12 mouse cellular contexts compared by ENCODE assay signal in the genomic region with DNA sequence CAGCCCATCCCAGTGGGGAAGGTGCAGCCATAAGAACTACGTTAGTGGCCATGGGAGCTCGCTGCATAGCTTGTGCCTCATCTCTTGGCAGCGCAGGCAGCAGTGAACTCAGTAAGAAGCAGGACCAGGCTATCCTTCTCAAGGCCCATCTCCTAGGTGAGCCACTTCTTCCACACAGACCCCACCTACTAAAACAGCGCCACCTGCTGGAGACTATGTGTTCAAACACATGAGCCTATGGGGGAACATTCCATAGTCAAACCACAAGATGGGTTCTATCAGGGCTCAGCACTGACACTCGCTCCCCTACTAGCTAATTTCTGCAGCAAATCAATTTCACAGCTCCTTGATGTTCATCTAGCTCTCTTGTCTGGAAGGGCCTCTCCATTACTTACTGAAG.
A peak's percentile ranks its signal among the peaks of the same experiment; 100 is the strongest.
DNase-seq lines count a peak whose midpoint lies in the region; ATAC-seq and TF ChIP-seq lines count a peak whose summit lies in the region.
"Had no signal": no experiment of that assay in that cellular context is flagged by ENCODE, and none has a peak within 500 bp of the region (broad histone marks: within the 10 kb centered on the region; RNA-seq: fewer than 3 reads in every experiment).

No protein-coding gene starts in this region.

- H3K4me1 ChIP-seq in hindbrain, postnatal 0 days (ENCODE audit: insufficient read depth, low read length): no peaks in the 10 kb centered on the region
- H3K4me1 ChIP-seq in hindbrain, embryonic 16.5 days (ENCODE audit: control insufficient read depth, insufficient read depth, low read depth, low read length): no peaks in the 10 kb centered on the region
- no peaks in the 10 kb centered on the region for H3K4me1 ChIP-seq in midbrain, embryonic 11.5 days (ENCODE audit: control insufficient read depth, insufficient read depth, low read length)
- H3K4me1 ChIP-seq in midbrain, embryonic 16.5 days (ENCODE audit: control insufficient read depth, insufficient read depth, low read length): no peaks in the 10 kb centered on the region
- no peaks in the 10 kb centered on the region for H3K4me1 ChIP-seq in MEL (ENCODE audit: control insufficient read depth in 1 of 2, insufficient read depth in 2 of 2, low read length in 2 of 2)
- H3K4me1 ChIP-seq in stomach, postnatal 0 days (replicated peaks; ENCODE audit: control insufficient read depth, insufficient read depth): no peaks in the 10 kb centered on the region

- ATAC-seq in hindbrain, postnatal 0 days: no peak
- ATAC-seq in hindbrain, embryonic 16.5 days: no peak
- no peak for ATAC-seq in midbrain, embryonic 11.5 days (ENCODE audit: low FRiP score)
- ATAC-seq in midbrain, embryonic 16.5 days: no peak
- ATAC-seq in stomach, postnatal 0 days (ENCODE audit: low FRiP score, low TSS enrichment): no peak
- no peak for ATAC-seq in granulocyte monocyte progenitor cell, adult 5-6 weeks (replicated peaks; ENCODE audit: poor library complexity, severe bottlenecking)
- ATAC-seq: activated CD4-positive, CD25-positive, alpha-beta regulatory T cell, adult 4 months had no signal

- no peak for TF ChIP-seq RAD21 in MEL (IDR thresholded peaks at IDR 0.05; ENCODE audit: low read depth, low read length)

- TF ChIP-seq EP300 in MEL (IDR thresholded peaks at IDR 0.05; ENCODE audit: low read depth in 1 of 2, low read length in 2 of 2): no peak
- TF ChIP-seq EP300 in stomach, postnatal 0 days (optimal IDR thresholded peaks at IDR 0.05): no peak

- H3K9ac ChIP-seq in hindbrain, postnatal 0 days (replicated peaks; ENCODE audit: low read length): no peak overlapping the region
- H3K9ac ChIP-seq in hindbrain, embryonic 16.5 days (ENCODE audit: low read depth, low read length): no peak overlapping the region
- no peak overlapping the region for H3K9ac ChIP-seq in midbrain, embryonic 11.5 days (ENCODE audit: low read length)
- H3K9ac ChIP-seq in midbrain, embryonic 16.5 days (ENCODE audit: low read depth, low read length): no peak overlapping the region
- H3K9ac ChIP-seq in MEL (ENCODE audit: control insufficient read depth, low read depth, low read length, poor library complexity, severe bottlenecking): no peak overlapping the region
- H3K9ac ChIP-seq in stomach, postnatal 0 days (ENCODE audit: low read length): no peak overlapping the region

- H3K36me3 ChIP-seq in hindbrain, postnatal 0 days (ENCODE audit: insufficient read depth, low read length): no peaks in the 10 kb centered on the region
- no peaks in the 10 kb centered on the region for H3K36me3 ChIP-seq in hindbrain, embryonic 16.5 days (ENCODE audit: control insufficient read depth, insufficient read depth, low read length)
- no peaks in the 10 kb centered on the region for H3K36me3 ChIP-seq in midbrain, embryonic 11.5 days (ENCODE audit: control insufficient read depth, insufficient read depth, low read length)
- H3K36me3 ChIP-seq in midbrain, embryonic 16.5 days (ENCODE audit: control insufficient read depth, insufficient read depth, low read length): no peaks in the 10 kb centered on the region
- H3K36me3 ChIP-seq in MEL (ENCODE audit: control insufficient read depth in 1 of 2, insufficient read depth in 2 of 2, low read length in 2 of 2): no peaks in the 10 kb centered on the region
- no peaks in the 10 kb centered on the region for H3K36me3 ChIP-seq in stomach, postnatal 0 days (ENCODE audit: control insufficient read depth, insufficient read depth, low read length)

- 90% methylated on average over 5 of the region's 5 CpGs for WGBS in hindbrain, postnatal 0 days
- 94% methylated on average over 5 of the region's 5 CpGs for WGBS in hindbrain, embryonic 16.5 days
- 91% methylated on average over 5 of the region's 5 CpGs for WGBS in midbrain, embryonic 11.5 days
- 94% methylated on average over 5 of the region's 5 CpGs for WGBS in midbrain, embryonic 16.5 days
- WGBS in stomach, postnatal 0 days: 90% methylated on average over 5 of the region's 5 CpGs

- H3K4me2 ChIP-seq in hindbrain, postnatal 0 days (ENCODE audit: low read depth, low read length): no peak overlapping the region
- no peak overlapping the region for H3K4me2 ChIP-seq in hindbrain, embryonic 16.5 days (ENCODE audit: low read length)
- H3K4me2 ChIP-seq in midbrain, embryonic 11.5 days: no peak overlapping the region
- no peak overlapping the region for H3K4me2 ChIP-seq in midbrain, embryonic 16.5 days (ENCODE audit: low read length)
- no peak overlapping the region for H3K4me2 ChIP-seq in stomach, postnatal 0 days (replicated peaks; ENCODE audit: low read depth)
- H3K4me2 ChIP-seq: liver, embryonic 11.5 days had no signal

- no peak overlapping the region for H3K27ac ChIP-seq in hindbrain, postnatal 0 days
- no peak overlapping the region for H3K27ac ChIP-seq in hindbrain, embryonic 16.5 days (ENCODE audit: low read depth, low read length)
- no peak overlapping the region for H3K27ac ChIP-seq in midbrain, embryonic 11.5 days (ENCODE audit: low read depth, low read length)
- no peak overlapping the region for H3K27ac ChIP-seq in midbrain, embryonic 16.5 days (ENCODE audit: low read length)
- no peak overlapping the region for H3K27ac ChIP-seq in MEL (ENCODE audit: control insufficient read depth, low read depth, low read length)
- no peak overlapping the region for H3K27ac ChIP-seq in stomach, postnatal 0 days (replicated peaks)
- H3K27ac ChIP-seq: macrophage had no signal

- H3K27me3 ChIP-seq in hindbrain, postnatal 0 days (ENCODE audit: insufficient read depth, low read length): no peaks in the 10 kb centered on the region
- no peaks in the 10 kb centered on the region for H3K27me3 ChIP-seq in hindbrain, embryonic 16.5 days (replicated peaks; ENCODE audit: control insufficient read depth, insufficient read depth, low read length)
- H3K27me3 ChIP-seq in midbrain, embryonic 11.5 days (ENCODE audit: control insufficient read depth, insufficient read depth, low read length): no peaks in the 10 kb centered on the region
- no peaks in the 10 kb centered on the region for H3K27me3 ChIP-seq in midbrain, embryonic 16.5 days (ENCODE audit: control insufficient read depth, insufficient read depth, low read depth, low read length)
- no peaks in the 10 kb centered on the region for H3K27me3 ChIP-seq in MEL (ENCODE audit: control insufficient read depth in 1 of 2, insufficient read depth in 2 of 2, low read length in 2 of 2)
- no peaks in the 10 kb centered on the region for H3K27me3 ChIP-seq in stomach, postnatal 0 days (ENCODE audit: control insufficient read depth, insufficient read depth, low read length)

- no peaks in the 10 kb centered on the region for H3K9me3 ChIP-seq in hindbrain, postnatal 0 days (ENCODE audit: low read length)
- H3K9me3 ChIP-seq in hindbrain, embryonic 16.5 days (ENCODE audit: control insufficient read depth, low read length): no peaks in the 10 kb centered on the region; the same call in 1 of the 2 replicates
- H3K9me3 ChIP-seq in midbrain, embryonic 11.5 days (ENCODE audit: control insufficient read depth, low read length): no peaks in the 10 kb centered on the region; the same call in 1 of the 2 replicates
- 0 out of 2 replicates have a peak, but pooled peaks cover 2% of the 10 kb centered on the region for H3K9me3 ChIP-seq in midbrain, embryonic 16.5 days (replicated peaks; ENCODE audit: control insufficient read depth, low read length, poor library complexity, severe bottlenecking)
- H3K9me3 ChIP-seq in MEL (replicated peaks; ENCODE audit: insufficient read depth, low read length): no peaks in the 10 kb centered on the region
- H3K9me3 ChIP-seq in stomach, postnatal 0 days (ENCODE audit: control insufficient read depth, low read length): no peaks in the 10 kb centered on the region

- H3K4me3 ChIP-seq in hindbrain, postnatal 0 days (ENCODE audit: low read length): no peak overlapping the region
- H3K4me3 ChIP-seq in hindbrain, embryonic 16.5 days (ENCODE audit: low read length): no peak overlapping the region
- no peak overlapping the region for H3K4me3 ChIP-seq in midbrain, embryonic 11.5 days (ENCODE audit: low read depth, low read length)
- H3K4me3 ChIP-seq in midbrain, embryonic 16.5 days (ENCODE audit: low read depth, low read length): no peak overlapping the region
- H3K4me3 ChIP-seq in MEL (ENCODE audit: control insufficient read depth in 1 of 2, insufficient read depth in 1 of 2, low read depth in 2 of 2, low read length in 2 of 2): no peak overlapping the region
- H3K4me3 ChIP-seq in stomach, postnatal 0 days (ENCODE audit: low read depth, low read length): no peak overlapping the region

- TF ChIP-seq CTCF in hindbrain, postnatal 0 days (IDR thresholded peaks at IDR 0.05; ENCODE audit: low read depth): peak; percentile 41
- no peak; a peak in 2 of 6 replicates for TF ChIP-seq CTCF in MEL (IDR thresholded peaks at IDR 0.05 in 2 of 3, conservative IDR thresholded peaks at IDR 0.05 in 1 of 3; ENCODE audit: control insufficient read depth in 1 of 3, insufficient read depth in 1 of 3, low read depth in 2 of 3, low read length in 3 of 3, poor library complexity in 1 of 3, severe bottlenecking in 1 of 3)
- peak; percentile 39 for TF ChIP-seq CTCF in stomach, postnatal 0 days (IDR thresholded peaks at IDR 0.05; ENCODE audit: low read depth)

- TF ChIP-seq POLR2A in MEL (IDR thresholded peaks at IDR 0.05; ENCODE audit: control insufficient read depth in 1 of 2, insufficient read depth in 1 of 2, low read depth in 1 of 2, low read length in 2 of 2, poor library complexity in 1 of 2): no peak

- no peak for DNase-seq in hindbrain, postnatal 0 days (ENCODE audit: low spot score)
- DNase-seq in midbrain, embryonic 11.5 days (ENCODE audit: low spot score, missing footprints): peak; percentile 70
- peak; percentile 3 for DNase-seq in MEL (ENCODE audit: low read depth, low spot score)
- no peak for DNase-seq in stomach, postnatal 0 days (ENCODE audit: low spot score)
- DNase-seq: cerebellum, adult 18-20 months; heart, postnatal 10 days had no signal

- H3K79me2 ChIP-seq in MEL (ENCODE audit: control insufficient read depth, insufficient read depth, low read length, poor library complexity): no peaks in the 10 kb centered on the region; the same call in 1 of the 2 replicates

TF ChIP-seq in MEL, 35 proteins besides CTCF, POLR2A, EP300 and RAD21:
- TF ChIP-seq MAZ (IDR thresholded peaks at IDR 0.05; ENCODE audit: low read depth, low read length) (no peak), SIN3A (IDR thresholded peaks at IDR 0.05; ENCODE audit: low read length) (no peak), MAX (IDR thresholded peaks at IDR 0.05; ENCODE audit: low read length) (no peak), MYC (IDR thresholded peaks at IDR 0.05; ENCODE audit: low read depth, low read length) (no peak)

Comparison
In these comparisons a context has a peak if more than half of its experiments do, and no peak if none do; other contexts are left out.
1. DNase-seq: peak in midbrain, embryonic 11.5 days (single experiment) and MEL (single experiment); none in hindbrain, postnatal 0 days (single experiment) and stomach, postnatal 0 days (single experiment).
2. CTCF ChIP-seq: peak in hindbrain, postnatal 0 days (single experiment) and stomach, postnatal 0 days (single experiment); none in MEL (0 of 3).